Mouse (Mus musculus): Measurements from ENCODE around the gene Olfr211. TPM values are rescaled to one million over a fixed set of nuclear protein-coding genes. Genes with fewer than 3 reads are reported as not detected.
"Not testable (repeated sequence)": the region's sequence is repeated elsewhere in the genome, so short reads cannot be mapped to it uniquely, and the experiment has no call there.

Gene Olfr211
- not detected for polyA plus RNA-seq (2017; shearing (Covaris generic))

DNA sequence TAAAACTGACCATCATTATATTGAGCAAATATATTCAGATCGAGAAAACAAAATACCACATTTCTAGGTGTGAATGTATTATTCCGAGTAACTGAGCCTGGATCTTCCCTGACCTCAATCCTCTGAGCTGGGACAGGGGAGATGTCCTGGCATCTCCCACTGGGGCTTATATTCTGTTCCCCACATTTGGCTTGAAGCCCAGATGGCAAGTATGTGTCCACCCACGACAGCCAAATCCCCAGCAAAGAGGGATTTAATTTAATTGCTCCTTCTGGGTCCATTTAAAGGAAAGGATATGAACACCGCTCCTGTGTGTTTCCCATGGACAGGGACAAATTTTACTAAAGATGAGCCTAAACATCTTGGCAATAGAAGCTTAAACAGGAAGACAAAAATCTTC, at the start of gene Olfr211:
Gene Olfr211, plus strand, starts transcription at position 301 of the 400 bp plus-strand sequence.
- no peak for ATAC-seq

DNA sequence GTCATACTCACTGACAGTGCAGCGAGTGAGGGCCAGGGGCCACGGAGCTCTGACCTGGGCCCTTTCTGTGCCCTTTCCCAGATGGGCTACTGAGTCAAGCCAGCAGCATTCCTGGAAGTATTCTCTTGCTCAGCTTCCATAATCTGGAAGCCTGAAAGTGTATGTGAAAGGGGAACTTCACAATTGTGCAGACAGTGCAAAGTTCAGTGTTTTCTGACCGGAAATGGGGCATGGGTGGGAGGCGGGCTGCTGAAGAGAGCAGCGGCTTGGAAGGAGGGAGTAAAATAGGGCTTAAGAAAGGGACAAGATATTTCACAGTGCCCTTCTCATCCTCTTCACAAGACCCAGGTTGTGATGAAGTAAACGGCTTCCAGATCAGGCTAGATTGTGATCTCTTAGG, 49.4 kb upstream of the Olfr211 start:
- no peak for ATAC-seq

DNA sequence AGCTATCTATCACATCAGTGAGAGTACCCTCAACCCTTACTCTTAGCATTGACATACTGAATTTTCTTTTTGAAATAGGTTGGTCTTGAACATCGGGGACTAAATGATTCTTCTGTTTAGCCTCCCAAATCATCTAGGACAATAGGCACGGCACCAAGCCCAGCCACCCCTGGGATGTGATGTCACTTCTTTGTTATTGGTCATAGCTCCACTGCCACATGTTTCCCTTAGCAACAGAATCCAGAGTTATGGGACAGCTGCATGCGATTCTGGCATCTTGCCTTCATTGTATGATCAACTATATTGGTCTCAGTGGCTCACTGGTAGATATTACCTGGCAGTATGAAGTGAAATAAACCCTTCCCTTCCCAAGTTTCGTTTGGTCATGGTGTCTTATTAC, 48.4 kb upstream of the Olfr211 start:
- ATAC-seq = no peak

DNA sequence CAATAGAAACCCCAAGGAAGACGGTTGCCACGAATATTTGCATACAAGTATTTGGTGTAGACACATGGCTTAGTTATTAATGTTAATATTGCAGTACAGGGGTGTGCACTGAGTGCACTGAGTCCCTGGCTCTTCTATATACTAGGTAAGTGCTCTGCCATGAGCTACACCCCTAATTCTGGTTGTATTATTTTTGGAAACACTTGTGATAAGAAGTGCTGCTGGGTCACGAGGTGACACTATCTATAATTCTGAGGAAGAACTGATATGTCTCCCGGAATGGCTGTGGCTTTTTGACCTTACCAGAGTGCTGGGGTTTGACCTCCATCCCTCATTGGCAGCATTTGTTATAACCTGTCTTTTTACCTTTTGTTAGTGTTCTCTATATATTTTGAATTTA, 48.0 kb upstream of the Olfr211 start:
- no peak for ATAC-seq

DNA sequence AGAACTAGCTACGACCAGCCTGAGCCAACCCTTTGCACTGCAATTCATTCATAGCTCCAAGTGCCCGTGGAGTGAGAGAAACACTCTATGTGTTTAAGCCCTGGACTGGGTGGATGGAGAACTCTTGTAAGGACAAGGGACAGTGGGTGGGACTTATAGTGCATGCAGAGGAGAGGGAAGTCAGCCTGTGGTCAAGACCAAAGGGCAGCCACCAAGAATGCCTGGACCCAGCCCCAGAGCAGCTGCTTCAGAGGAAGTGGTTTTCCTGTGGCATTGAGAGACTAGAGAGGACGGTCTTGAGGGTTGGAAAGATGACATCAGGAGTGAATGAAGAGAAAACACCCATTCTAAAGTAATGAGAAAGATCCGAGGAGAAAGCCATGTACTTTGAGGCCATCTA, 33.1 kb upstream of the Olfr211 start:
- ATAC-seq = no peak

DNA sequence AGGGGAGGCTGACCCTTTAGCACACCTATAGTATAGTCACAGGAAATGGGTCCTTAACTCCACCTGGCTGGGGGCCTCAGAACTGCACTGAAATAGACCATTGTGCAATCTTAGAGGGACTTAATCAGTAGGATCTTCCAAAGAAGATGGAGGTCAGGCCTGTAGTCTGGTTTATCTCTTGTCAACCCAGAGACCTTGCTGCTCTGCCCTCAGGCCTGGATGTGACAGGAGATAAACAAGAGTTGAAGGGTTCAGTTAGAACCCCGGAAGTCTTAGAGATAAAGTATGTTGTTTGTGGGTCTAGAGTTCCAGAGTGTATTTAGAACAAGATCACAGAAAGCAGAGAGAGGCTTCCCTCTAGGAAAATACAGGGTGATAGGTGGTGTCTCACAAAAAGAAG, 32.4 kb upstream of the Olfr211 start:
- no peak for ATAC-seq

DNA sequence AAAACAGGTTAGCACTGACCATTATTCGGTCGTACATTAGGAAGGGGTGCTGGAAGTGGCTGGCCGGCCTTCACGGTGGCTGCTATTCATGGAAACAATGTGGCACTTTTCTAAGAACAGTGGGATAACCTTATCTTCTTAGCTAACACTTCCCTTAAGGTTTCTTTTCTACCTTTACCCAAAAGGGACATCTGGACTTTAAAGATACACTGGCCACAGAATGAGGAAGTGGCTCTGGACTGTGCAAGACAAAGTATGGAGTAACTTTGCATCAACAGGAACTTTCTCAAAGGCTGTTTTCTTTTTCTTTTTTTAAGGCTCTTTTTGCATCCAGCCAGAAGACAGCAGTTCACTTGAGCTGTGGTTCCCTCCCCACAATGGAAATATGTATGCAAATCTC, 30.2 kb upstream of the Olfr211 start:
- ATAC-seq = no peak

DNA sequence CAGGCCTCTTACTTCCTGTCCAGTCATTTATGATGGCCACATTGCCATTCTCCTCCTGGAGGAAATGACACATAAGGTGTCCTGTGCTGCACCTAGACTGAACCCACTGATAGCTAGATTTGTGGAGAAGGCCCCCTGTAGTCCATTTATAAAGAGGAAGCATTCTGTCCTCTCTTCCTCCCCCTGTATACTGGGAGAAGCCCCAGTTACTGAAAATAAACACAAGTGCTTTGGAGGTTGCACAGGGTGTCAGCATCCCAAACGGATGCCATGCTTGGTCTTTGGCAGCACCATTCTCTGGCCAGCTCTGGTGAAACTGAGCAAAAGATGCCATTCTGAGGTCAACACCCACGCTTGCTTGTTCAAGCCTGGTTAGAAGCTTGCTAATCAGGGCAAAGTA, 29.7 kb upstream of the Olfr211 start:
- no peak for ATAC-seq

DNA sequence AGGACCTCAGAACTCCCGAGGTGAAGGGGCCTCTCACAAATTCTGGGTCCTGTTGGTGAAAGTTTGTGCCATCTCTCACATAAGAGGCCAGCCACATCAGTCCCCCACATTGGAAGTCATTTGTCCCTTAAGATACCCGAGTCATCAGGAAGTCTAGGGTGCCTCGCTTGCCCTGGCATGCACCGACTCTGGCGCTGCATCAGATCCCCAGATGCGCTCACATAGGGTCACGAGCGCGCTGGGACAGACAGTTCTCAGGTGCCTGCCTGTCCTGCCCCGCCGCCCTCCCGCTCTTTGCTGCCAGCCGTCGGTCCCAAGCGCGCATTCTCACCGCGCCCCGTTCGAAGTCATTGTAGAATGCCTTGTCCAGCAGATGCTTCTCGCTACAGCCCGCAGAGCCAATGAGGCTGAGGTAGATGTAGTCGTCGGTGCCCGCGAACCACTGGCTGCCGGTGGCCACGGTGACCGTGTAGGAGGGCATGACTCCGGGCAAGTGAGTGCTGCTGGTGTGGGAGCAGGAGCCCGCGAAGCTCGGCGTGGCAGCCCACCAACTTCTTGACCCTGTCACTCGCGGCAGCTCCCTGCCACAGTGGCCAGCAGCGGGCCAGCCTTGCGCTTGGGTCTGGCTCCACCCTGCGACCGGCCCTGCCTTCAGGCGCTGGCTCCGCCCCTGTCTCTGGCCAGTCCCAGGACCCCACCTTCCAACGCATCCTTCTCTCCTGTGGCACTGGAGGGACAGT, 28.2 kb upstream of the Olfr211 start, which contains the start of gene Alox5:
Gene Alox5, minus strand, starts transcription at position 635 of the 740 bp plus-strand sequence.
- no peak for ATAC-seq

DNA sequence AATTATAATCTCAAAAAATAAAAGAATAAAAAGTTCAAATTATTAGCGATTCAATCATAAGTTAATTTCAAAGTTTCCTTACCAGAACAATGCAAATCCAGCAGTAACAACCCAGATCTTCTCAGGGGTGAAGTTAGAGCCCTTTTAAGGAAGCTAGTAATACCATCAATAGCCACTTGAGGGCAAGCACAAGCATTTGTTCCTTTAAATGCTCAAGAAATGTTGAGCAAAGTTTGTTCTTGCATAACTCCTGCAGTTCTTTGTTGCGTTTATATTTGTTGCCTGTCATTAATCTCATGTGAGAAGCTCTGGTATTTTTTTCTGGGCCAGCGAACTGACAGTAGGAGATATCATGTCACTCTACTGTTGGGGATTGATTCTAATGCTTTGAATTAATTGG, 20.8 kb upstream of the Olfr211 start:
- no peak for ATAC-seq

DNA sequence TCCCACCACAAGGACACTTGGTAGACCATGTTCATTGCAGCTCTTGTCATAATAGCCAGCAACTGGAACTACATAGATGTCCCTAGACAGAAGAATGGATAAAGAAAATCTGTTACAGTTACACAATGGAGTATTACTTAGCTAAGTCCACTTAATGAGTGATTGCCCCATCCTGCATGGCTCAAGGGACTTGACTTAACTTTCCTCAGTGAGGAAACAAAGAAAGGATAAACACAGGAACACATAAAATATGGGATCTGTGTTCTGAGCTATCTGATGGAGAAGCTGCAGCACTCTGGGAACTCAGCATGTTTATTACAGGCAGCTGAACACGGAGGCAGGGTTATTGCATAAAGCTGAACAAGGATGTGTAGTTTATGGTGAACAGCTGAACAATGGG, 3.8 kb upstream of the Olfr211 start:
- no peak for ATAC-seq

DNA sequence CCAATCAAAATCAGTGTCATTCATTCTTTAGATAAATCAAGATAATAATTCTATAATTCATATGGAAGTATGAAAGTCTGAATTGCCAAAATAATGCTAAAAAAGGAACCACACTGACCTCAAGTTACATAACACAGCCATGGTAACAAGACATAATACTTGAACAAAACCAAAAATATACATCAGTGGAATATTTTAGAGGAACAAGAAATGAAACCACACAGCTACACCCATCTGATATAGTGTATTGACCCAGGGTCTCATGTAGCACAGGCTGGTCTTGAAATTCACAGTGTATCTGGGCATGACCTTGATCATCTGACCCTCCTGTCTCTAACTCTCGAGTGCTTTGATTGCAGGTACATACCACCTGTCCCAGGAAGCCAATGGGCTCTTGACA, 2.1 kb upstream of the Olfr211 start:
- ATAC-seq = no peak

DNA sequence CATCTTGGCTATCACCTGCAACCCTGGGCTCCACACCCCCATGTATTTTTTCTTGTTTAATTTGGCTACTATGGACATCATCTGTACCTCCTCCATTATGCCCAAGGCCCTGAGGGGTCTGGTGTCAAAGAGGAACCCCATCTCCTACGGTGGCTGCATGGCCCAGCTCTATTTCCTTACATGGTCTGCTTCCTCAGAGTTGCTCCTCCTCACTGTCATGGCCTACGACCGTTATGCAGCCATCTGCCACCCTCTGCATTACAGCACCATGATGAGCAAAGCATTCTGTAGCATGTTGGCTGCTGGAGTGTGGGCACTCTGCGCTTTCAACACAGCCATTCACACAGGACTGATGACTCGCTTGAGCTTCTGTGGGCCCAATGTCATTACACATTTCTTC, 4.9 kb downstream of the Olfr211 start:
- no peak for ATAC-seq

DNA sequence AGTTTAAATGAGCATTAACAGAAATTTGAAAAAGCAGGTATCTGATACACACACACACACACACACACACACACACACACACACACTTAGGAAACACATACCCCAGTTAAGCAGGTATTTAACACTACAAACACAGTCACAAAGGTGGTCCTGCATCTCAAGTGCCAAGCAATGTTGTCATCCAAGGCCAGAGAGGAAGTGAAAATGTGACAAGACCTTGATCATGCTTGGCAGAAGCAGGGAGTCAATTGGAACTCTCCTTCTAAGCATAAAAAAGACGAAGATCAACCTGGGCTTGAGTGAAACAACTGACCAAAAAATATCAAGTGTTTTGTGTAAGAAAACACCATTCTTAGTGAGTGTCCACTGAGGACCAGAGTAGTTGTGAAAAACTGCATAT, 7.1 kb downstream of the Olfr211 start:
- no peak for ATAC-seq

DNA sequence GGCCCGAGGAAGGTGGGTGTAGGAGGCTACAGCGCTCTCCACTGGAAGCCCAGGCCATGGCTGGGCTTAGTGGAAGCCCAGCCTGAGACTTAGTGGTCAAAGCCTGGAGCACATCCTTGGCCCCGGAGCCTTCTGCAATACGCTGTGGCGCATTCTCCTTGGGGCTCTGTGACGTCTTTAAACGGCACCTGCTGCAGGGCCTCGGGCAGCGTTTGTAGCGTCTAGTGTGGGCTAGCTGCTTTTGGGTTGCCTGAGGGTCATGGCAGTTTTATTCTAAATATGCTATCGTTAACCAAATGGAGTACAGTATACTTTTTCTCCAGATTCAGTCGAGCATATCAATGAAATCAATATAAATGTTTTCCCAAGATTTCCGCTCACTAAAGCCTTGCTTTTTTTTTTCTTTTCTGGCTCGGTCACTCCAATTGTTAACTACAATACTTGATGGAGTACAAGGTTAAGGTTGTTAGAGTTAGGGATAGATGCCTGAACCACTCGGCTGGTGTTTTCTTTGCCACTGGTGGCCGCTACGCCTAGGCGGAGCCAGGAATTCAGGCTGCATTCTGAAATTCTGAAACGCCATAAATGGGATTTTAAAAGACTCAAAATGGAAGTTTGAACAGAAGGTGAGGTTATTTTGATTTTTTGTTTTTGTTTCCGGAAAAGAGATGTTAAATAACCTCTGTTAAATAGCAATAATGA, 17.6 kb downstream of the Olfr211 start, which contains the start of gene Olfr212:
Gene Olfr212, plus strand, starts transcription at position 215 of the 702 bp plus-strand sequence.
- ATAC-seq = not testable (repeated sequence)

DNA sequence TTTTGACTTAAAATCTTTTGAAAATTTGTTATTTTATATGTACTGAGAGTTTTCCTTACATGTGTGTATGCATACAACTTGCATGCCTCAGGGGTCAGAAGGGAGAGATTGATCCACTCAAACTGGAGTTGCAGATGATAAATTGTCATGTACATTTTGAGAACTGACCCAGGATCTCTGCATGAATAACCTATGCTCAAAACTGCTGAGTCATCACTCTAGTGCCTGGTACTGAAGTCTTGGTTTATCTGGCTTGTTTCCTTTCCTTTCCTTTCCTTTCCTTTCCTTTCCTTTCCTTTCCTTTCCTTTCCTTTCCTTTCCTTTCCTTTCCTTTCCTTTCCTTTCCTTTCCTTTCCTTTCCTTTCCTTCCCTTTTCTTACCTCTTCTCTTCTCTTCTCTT, 25.9 kb downstream of the Olfr211 start:
- ATAC-seq = no peak

DNA sequence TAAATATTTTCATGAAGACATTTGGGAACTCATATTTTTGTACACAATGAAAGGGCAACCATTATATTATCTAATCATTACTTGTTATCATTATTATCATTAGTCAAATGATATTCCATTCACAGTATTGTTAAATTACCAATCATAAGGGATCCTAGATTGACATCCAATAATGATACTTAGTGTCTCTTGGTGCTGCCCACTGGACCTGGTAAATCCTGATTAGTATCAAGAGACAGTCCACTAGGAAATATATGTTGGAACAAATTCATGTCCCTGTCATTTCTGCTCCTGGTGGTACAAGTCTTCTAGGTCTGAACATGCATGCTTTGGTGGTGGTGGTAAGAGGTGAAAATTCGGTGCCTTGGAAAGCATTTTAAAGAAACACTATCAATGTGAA, 49.3 kb downstream of the Olfr211 start, which contains the start of gene Olfr213:
Gene Olfr213, plus strand, starts transcription at position 301 of the 400 bp plus-strand sequence.
- no peak for ATAC-seq

DNA sequence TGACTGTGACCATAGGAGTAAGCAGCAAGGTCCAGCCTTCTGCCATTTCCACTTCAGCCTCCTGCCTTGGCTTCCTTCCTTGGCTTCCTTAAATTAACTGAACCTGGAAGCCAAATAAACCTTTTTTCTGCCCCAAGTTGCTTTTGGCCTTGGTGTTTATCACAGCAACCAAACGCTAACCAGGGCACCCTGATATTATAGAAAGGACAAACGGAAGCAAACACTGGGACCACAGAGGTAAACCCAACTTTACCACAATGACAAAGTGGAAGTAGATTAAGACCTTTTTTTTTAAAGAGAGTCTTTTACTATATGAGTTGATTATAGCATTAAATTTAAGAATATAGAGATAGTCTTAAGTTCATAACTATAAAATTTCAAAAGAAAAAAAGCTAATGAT, 53.6 kb downstream of the Olfr211 start:
- no peak for ATAC-seq

Other genes with a start within 250 kb of the Olfr211 start
- gene Zfand4, start 224.9 kb upstream of the Olfr211 start, polyA plus RNA-seq (2017; shearing (Covaris generic)) = 1 to 10 TPM; 1.9 to 2.4 TPM
- gene March8, start 151.1 kb upstream of the Olfr211 start, polyA plus RNA-seq (2017; shearing (Covaris generic)) = under 1 TPM; 0.13 to 0.40 TPM
- gene Alox5, start 27.9 kb upstream of the Olfr211 start, polyA plus RNA-seq (2017; shearing (Covaris generic)) = not detected
- gene Olfr212, start 17.4 kb downstream of the Olfr211 start, polyA plus RNA-seq (2017; shearing (Covaris generic)) = not detected
- not detected for gene Olfr213, start 49.4 kb downstream of the Olfr211 start, polyA plus RNA-seq (2017; shearing (Covaris generic))
- not detected for gene Gm5580, start 62.0 kb downstream of the Olfr211 start, polyA plus RNA-seq (2017; shearing (Covaris generic))
- not detected for gene Olfr214, start 65.1 kb downstream of the Olfr211 start, polyA plus RNA-seq (2017; shearing (Covaris generic))
- not detected for gene Olfr215, start 95.1 kb downstream of the Olfr211 start, polyA plus RNA-seq (2017; shearing (Covaris generic))
- gene Zfp422, start 139.9 kb downstream of the Olfr211 start, polyA plus RNA-seq (2017; shearing (Covaris generic)) = 10 to 100 TPM; 32.3 to 36.6 TPM
- under 1 TPM; 0.36 to 0.37 TPM for gene Depp1, start 161.5 kb downstream of the Olfr211 start, polyA plus RNA-seq (2017; shearing (Covaris generic))
- gene Rassf4, start 184.9 kb downstream of the Olfr211 start, polyA plus RNA-seq (2017; shearing (Covaris generic)) = 1 to 10 TPM; 2.5 to 3.8 TPM
- gene Tmem72, start 227.8 kb downstream of the Olfr211 start, polyA plus RNA-seq (2017; shearing (Covaris generic)) = under 1 TPM; 0.03 to 0.04 TPM

Measured in activated CD4-positive, CD25-positive, alpha-beta regulatory T cell, adult 4 months (primary cell).